Mouse (Mus musculus) adrenal gland, adult (tissue): ENCODE data around the gene Tent4b.

Experiments
- DNase-seq, 2 experiments: peaks; one replicate each; pipeline ENCODE4 v3.0.0; 2022 to 2023; ENCODE audit warnings: low spot score in 1 of 2; ENCODE audit not compliant: inconsistent age in 2 of 2

Tent4b gene

GRCm38 (mm10) chr8:88273051-88273430 lies 74.0 kb downstream of the Tent4b start:
- DNase-seq, result no peak

GRCm38 (mm10) chr8:88274090-88274489 lies 75.1 kb downstream of the Tent4b start:
- no peak for DNase-seq

- no peak for DNase-seq
Measured at GRCm38 (mm10) chr8:88279220-88279619, 80.2 kb downstream of the Tent4b start.

GRCm38 (mm10) chr8:88279670-88280069 lies 80.7 kb downstream of the Tent4b start:
- DNase-seq, result no peak

GRCm38 (mm10) chr8:88280904-88281303 lies 81.9 kb downstream of the Tent4b start:
- DNase-seq, result no peak

DNA sequence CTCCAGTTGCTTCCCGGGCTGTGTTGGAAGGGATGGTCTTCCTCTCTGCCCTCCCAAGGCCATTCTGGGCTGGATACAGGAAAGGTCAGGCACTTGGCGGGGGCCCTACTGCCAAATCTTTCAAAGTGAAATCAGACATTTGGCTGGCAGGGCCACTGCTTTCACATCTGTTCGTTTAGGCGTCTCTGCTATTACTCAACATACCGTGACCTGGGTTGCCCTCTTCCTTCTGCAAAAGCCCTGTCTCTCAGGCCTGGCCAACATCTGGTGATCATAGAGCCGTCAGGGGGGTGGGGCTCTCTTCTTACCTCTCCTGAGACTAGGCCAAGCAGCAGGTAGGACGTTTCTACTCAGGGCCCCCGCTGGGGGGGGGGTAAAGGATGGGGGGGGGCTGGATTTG lies 83.7 kb downstream of the Tent4b start:
- DNase-seq, result peak; percentile 92 to 96

GRCm38 (mm10) chr8:88283243-88284115 lies 84.5 kb downstream of the Tent4b start:
- peak; percentile 66 to 76 for DNase-seq

DNA sequence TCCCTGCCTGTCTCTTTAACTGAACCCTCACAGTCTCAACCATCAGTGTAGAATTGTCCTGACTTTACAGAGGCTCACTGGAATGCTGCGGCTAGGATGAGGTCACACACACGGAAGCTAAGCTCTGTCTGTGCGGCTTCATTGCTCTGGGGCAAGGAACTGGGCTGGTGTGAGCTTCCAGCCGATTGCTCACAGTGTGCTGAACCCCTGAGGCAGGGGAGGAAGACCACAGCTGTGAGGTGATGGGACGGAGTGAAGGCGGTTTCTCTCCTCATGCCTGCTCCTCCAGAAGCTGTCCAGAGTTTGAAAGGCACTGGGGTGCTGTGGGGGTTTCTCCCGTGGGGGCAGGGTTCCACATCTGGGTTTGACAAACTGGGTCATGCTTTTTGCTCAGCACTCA lies 85.7 kb downstream of the Tent4b start:
- no peak for DNase-seq

DNA sequence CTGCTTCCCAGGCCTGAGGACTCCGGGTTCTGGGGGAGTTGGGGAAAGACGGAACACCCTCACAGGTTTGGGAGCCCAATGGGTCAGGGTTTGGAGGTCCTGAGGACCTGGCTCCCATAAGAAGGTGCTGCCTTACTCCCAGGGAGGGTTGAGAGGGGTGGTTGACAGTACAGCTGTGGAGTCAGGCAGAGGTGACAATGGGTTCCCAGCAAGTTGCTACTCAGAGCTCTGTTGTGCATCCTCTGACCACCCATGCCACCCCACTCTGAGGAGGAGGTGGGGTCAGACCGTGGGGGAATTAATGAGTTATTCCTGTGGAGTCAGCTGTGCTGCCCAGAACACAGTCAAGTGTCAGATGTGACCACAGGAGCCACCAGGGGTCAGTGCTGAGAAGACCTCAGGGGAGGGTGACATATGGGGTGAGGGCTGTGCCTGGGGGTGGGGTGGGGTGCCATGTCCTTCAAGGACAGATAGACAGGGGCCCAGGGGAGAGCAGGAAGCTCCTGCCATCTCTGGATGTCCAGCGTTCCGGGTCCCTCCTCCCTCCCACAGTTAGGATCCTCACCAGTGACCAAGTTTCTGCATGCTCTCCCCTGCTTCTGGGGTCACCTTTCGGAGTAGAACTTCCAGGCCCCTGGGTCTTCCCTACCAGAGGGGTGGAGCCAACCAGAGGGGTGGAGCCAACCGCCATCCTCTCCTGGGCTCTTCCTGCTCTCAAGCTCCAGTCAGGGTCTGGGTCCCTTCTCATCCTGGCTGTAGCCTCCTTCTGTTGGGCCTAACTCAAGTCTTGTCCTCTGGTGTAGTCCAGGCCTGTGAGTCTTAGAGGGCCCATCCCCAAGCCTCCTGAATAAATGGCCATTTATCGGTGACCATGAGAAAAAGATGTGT lies 86.7 kb downstream of the Tent4b start:
- peak in 1 of 2 experiments; percentile 62 for DNase-seq

GRCm38 (mm10) chr8:88286421-88286960 lies 87.5 kb downstream of the Tent4b start:
- DNase-seq, result peak in 1 of 2 experiments; percentile 69

DNA sequence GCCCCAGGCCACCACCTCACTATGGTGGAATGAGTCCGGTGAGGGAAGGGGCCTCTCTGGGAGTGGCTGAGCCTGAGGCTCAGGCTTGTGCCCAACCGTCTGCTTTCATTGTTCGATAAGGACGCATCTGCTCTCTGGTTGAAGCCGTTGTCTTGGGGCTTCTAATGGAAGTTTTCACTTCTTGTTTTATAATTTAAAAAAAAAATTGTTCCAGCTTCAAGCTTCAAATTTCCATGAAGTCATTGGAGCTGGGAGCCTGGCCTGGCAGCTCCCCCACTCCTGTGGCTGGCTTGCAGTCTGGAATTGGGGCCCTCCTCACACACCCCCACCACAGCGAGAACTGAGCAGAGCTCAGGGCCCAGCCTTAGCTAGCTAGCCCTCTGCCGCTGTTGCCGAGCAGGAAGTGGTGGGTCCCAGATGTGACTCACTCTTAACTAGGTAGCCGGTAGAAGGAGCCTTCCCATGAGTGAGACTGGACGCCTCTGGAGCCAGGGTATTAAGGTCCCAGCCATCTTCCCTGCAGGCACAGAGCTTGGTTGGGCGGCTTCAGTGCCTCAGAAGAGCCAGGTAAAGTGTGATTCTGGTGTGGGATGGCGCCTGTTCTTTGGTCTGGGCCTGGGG lies 89.7 kb downstream of the Tent4b start:
- no peak for DNase-seq

DNA sequence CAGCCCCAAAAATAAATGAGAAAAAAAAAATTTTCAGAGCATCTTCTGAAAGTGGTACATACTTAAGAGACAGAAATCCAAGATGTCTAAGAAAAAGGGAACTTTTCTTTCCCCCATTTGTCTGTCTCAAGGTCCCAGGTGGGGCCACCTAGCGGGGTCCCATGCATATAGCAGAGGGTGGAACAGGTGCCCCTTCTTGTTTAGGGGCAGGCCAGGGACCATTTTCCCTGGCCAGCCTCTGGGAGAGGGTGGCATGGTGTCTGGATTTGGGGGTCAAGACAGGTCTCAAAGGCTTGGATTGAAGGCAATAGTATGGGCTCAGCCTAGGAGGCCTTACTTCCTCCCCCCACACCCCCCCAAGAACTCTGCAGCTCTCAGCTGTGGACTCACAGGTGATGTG lies 90.9 kb downstream of the Tent4b start:
- DNase-seq, result no peak

GRCm38 (mm10) chr8:88290326-88291304 lies 91.6 kb downstream of the Tent4b start:
- DNase-seq, result no peak

DNA sequence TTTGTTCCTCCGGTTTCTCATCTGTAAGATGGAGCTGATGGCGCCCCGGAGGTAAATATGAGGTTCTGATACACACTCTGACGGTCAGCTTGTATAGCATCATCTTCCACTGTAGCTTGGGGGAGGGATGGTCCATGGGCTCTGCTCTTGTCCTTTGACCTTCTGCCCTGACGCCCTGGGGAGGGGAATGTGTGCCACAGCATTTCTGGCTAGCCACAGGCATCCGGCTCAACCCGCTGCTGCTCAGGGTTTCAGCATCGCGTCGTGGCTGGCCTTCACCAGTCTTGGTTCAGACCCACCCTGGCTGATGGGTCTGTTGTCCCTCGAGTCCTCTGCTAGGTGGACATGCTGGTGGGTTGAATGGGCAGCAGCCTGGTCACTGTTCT lies 92.3 kb downstream of the Tent4b start:
- DNase-seq, result no peak

DNA sequence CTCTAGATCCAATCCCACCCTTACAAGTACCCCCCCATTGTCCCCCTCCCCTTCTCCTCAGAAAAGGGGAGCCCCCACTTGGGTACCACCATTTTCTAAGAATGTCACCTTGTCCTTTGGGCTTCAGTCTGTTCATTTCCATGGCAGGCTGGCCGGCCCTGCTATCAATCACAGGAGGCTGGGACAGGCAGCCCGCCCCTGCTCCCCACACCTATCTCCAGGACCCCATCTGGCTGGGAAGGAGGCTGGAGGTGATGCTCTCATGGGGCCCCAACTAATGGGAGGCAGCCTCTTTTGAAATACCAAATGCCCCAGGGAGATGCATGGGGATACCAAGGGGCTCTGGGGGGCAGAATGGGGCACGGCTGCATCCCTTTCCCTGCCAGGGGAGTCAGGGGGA lies 93.9 kb downstream of the Tent4b start:
- DNase-seq, result peak in 1 of 2 experiments; percentile 6

DNA sequence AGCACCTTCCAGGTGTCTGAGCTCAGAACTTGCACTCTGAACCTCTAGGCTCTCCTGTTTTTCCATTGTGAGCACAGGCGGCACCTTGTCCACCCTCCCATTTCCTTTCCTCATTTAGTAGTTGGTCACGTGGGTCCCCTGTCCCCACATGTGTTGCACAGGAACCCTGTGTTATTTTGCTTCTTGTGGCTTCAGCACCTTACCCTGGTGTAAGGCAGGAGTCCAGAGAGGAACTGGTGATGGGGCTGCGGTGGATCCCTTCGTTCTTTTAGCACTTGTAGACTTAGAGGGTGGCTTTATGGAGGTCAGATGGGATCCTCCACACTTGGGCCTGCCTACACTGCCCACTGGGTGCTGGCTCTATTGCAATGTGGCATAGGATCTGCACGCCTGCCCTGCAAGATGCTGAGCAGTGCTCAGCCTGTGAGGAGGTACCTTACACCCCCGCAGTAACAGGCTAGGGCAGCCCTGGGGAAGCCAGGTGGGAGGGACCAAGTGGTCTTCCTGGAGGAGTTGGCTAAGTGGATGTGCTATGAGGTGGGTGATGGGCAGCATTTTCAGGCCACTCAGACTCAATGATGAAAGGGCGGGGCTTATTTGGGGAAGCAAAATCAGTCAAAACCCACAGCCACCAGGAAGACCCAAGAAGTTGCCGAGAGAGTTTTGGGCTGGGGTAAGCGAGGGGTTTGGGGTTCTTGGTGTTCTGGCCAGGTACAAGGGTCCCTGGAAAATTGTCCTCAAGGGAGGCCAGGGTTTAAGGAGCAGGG lies 94.8 kb downstream of the Tent4b start:
- DNase-seq, result peak; percentile 13 to 58

DNA sequence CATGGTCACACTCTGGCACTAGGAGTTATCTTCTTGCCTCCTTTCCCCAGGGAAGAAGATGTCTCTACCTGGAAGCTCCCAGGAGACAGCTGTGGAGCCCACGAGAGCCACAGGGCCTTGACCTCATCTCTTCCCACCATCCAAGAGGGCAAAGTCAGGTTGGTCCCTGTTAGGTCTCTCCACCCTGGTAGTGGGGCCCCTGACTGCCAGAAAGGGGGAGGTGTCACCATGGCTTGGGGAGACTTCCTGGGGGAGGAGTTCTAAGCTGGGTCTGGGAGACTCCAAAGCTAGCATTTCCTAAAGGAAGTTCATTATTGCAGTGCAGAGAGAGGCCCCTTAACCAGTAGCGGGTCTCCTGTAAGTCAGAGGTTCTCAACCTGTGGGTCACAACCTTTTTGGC lies 96.0 kb downstream of the Tent4b start:
- no peak for DNase-seq

GRCm38 (mm10) chr8:88297976-88298732 lies 99.1 kb downstream of the Tent4b start:
- peak; percentile 46 to 66 for DNase-seq

DNA sequence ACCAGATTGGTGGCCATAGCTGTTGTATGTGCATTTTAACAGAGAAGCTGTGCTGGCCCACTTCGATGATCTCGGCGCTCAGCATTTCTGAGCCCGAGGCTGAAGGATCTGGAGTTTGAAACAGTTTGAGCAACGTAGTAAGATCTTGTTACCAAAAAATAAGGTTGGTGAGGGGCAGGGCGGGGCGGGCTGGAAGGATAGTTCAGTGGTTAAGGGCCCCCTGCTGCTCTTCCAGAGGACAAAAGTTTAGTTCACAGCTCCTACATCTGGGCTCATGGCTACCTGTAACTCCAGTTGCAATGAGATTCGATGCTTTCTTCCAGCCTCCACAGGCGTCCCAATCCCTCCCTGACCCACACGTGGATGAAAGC lies 99.7 kb downstream of the Tent4b start:
- DNase-seq, result no peak
